Mouse (Mus musculus) myocyte (in vitro differentiated cells): ENCODE results near the gene Avpi1. TPM values are rescaled to one million over a fixed set of nuclear protein-coding genes. Genes with fewer than 3 reads are reported as not detected.
A peak's percentile ranks its signal among the peaks of the same experiment; 100 is the strongest.

ENCODE experiments used
- H3K27me3 ChIP-seq: one replicate; pipeline ENCODE4 v1.6.1; 2011; ENCODE audit not compliant: control insufficient read depth, insufficient read depth, insufficient read length
- H3K36me3 ChIP-seq: one replicate; pipeline ENCODE4 v1.6.1; 2011; ENCODE audit not compliant: control insufficient read depth, insufficient read depth
- H3K4me2 ChIP-seq: one replicate; pipeline ENCODE4 v1.6.1; 2011; ENCODE audit warnings: low read depth, control low read depth
- H3K4me3 ChIP-seq: one replicate; pipeline ENCODE4 v1.5.1; 2011; ENCODE audit warnings: mild to moderate bottlenecking, control low read depth, moderate library complexity
- H3K79me2 ChIP-seq: one replicate; pipeline ENCODE4 v1.6.1; 2011; ENCODE audit not compliant: control insufficient read depth, insufficient read depth
- H3ac ChIP-seq: one replicate; pipeline ENCODE4 v1.6.1; 2011; ENCODE audit not compliant: control insufficient read depth, insufficient read length
- CEBPB ChIP-seq: IDR thresholded peaks from 2 replicates; pipeline ENCODE4 v1.6.1; 2011; ENCODE audit warnings: mild to moderate bottlenecking, moderate library complexity; ENCODE audit not compliant: poor library complexity, insufficient read depth, severe bottlenecking
- E2F4 ChIP-seq: IDR thresholded peaks from one replicate; pipeline ENCODE4 v1.6.1; 2011; ENCODE audit warnings: mild to moderate bottlenecking, control low read depth, moderate library complexity; ENCODE audit not compliant: insufficient read depth
- MAX ChIP-seq: IDR thresholded peaks from one replicate; pipeline ENCODE4 v1.6.1; 2011; ENCODE audit warnings: low read depth, mild to moderate bottlenecking, control low read depth
- MYOD1 ChIP-seq, 3 experiments: IDR thresholded peaks; one replicate each; pipeline ENCODE4 v1.6.1; 2011; ENCODE audit warnings: control low read depth in 2 of 3, low read depth in 2 of 3, mild to moderate bottlenecking in 2 of 3, moderate library complexity in 1 of 3; ENCODE audit not compliant: insufficient read length in 2 of 3, control insufficient read depth in 1 of 3
- MYOG ChIP-seq, 3 experiments: IDR thresholded peaks; one replicate each; pipeline ENCODE4 v1.6.1; 2011; ENCODE audit warnings: control low read depth in 2 of 3, low read depth in 2 of 3, mild to moderate bottlenecking in 2 of 3; ENCODE audit not compliant: insufficient read length in 2 of 3, control insufficient read depth in 1 of 3, insufficient read depth in 1 of 3
- POLR2A ChIP-seq: IDR thresholded peaks from one replicate; pipeline ENCODE4 v1.6.1; 2011; ENCODE audit warnings: low read depth, mild to moderate bottlenecking, control low read depth, moderate library complexity; ENCODE audit not compliant: insufficient read length
- POLR2AphosphoS2 ChIP-seq: IDR thresholded peaks from one replicate; pipeline ENCODE4 v1.6.1; 2011; ENCODE audit warnings: low read depth, control low read depth; ENCODE audit not compliant: insufficient read length
- REST ChIP-seq: IDR thresholded peaks from one replicate; pipeline ENCODE4 v1.6.1; 2011; ENCODE audit warnings: mild to moderate bottlenecking, control low read depth, moderate library complexity; ENCODE audit not compliant: insufficient read depth, insufficient read length
- SRF ChIP-seq: IDR thresholded peaks from one replicate; pipeline ENCODE4 v1.6.1; 2011; ENCODE audit warnings: low read depth; ENCODE audit not compliant: control insufficient read depth, insufficient read length
- TCF12 ChIP-seq: IDR thresholded peaks from one replicate; pipeline ENCODE4 v1.6.1; 2011; ENCODE audit warnings: mild to moderate bottlenecking, control low read depth; ENCODE audit not compliant: poor library complexity, insufficient read depth, severe bottlenecking
- TCF3 ChIP-seq: IDR thresholded peaks from one replicate; pipeline ENCODE4 v1.6.1; 2011; ENCODE audit warnings: low read depth, control low read depth; ENCODE audit not compliant: insufficient read length
- USF1 ChIP-seq: IDR thresholded peaks from one replicate; pipeline ENCODE4 v1.6.1; 2011; ENCODE audit warnings: low read depth, mild to moderate bottlenecking, control low read depth, moderate library complexity
- polyA plus RNA-seq: library from polyadenylated mRNA; unstranded; fragments of >200 nt; fragmentation: generic; extraction: Trizol; gene quantifications from one replicate; pipeline ENCODE4 v1.2.1, GENCODE M21; 2012; ENCODE audit warnings: missing spikeins

Gene Avpi1
- polyA plus RNA-seq, 1 experiment = 128 TPM

- Histone ChIP-seq H3K36me3 (no peaks in the 10 kb centered on the region), H3K79me2 (peaks cover 7% of the 10 kb centered on the region), H3K4me3 (peak overlapping the region; percentile 62), H3ac (no peak overlapping the region), H3K27me3 (no peaks in the 10 kb centered on the region), H3K4me2 (peak overlapping the region; percentile 68)
- TF ChIP-seq MAX (no peak), CEBPB (no peak), TCF12 (no peak), POLR2A (no peak), MYOD1 (IDR thresholded peaks at IDR 0.05; ENCODE audit: control insufficient read depth in 1 of 3, insufficient read length in 2 of 3, low read depth in 2 of 3) (no peak), USF1 (no peak), REST (no peak)
Observed at GRCm38 (mm10) chr19:42169322-42169975, 40.6 kb upstream of the Avpi1 start.

- no peak for TF ChIP-seq CEBPB
- TF ChIP-seq TCF12 = no peak
- TF ChIP-seq USF1 = no peak
- TF ChIP-seq TCF3 = no peak
- TF ChIP-seq MAX = no peak
- no peak for TF ChIP-seq E2F4
- TF ChIP-seq MYOG (IDR thresholded peaks at IDR 0.05; ENCODE audit: control insufficient read depth in 1 of 3, insufficient read depth in 1 of 3, insufficient read length in 2 of 3, low read depth in 2 of 3) = no peak
- TF ChIP-seq REST = no peak
- no peak overlapping the region for H3K4me2 ChIP-seq
Observed at GRCm38 (mm10) chr19:42167489-42167888, 38.6 kb upstream of the Avpi1 start.

GRCm38 (mm10) chr19:42166766-42167165, 37.9 kb upstream of the Avpi1 start:
- no peaks in the 10 kb centered on the region for H3K27me3 ChIP-seq
- H3ac ChIP-seq = no peak overlapping the region
- H3K4me3 ChIP-seq = no peak overlapping the region
- H3K79me2 ChIP-seq = peaks cover 7% of the 10 kb centered on the region
- H3K36me3 ChIP-seq = no peaks in the 10 kb centered on the region
- TF ChIP-seq REST (no peak), SRF (no peak), POLR2AphosphoS2 (no peak), POLR2A (no peak), USF1 (no peak), MAX (no peak), MYOD1 (IDR thresholded peaks at IDR 0.05; ENCODE audit: control insufficient read depth in 1 of 3, insufficient read length in 2 of 3, low read depth in 2 of 3) (no peak), E2F4 (no peak), MYOG (IDR thresholded peaks at IDR 0.05; ENCODE audit: control insufficient read depth in 1 of 3, insufficient read depth in 1 of 3, insufficient read length in 2 of 3, low read depth in 2 of 3) (no peak), CEBPB (no peak), TCF12 (no peak), TCF3 (no peak)
- no peak overlapping the region for H3K4me2 ChIP-seq

More at GRCm38 (mm10) chr19:42167489-42167888, 38.6 kb upstream of the Avpi1 start:
- H3K4me3 ChIP-seq = no peak overlapping the region
- H3K27me3 ChIP-seq = no peaks in the 10 kb centered on the region
- H3K36me3 ChIP-seq = no peaks in the 10 kb centered on the region
- peaks cover 7% of the 10 kb centered on the region for H3K79me2 ChIP-seq
- no peak overlapping the region for H3ac ChIP-seq

GRCm38 (mm10) chr19:42166130-42166529, 37.3 kb upstream of the Avpi1 start:
- TF ChIP-seq REST (no peak), POLR2AphosphoS2 (no peak), E2F4 (no peak), TCF3 (no peak), CEBPB (no peak), MYOD1 (IDR thresholded peaks at IDR 0.05; ENCODE audit: control insufficient read depth in 1 of 3, insufficient read length in 2 of 3, low read depth in 2 of 3) (no peak), SRF (no peak), USF1 (no peak), POLR2A (no peak), TCF12 (no peak), MYOG (IDR thresholded peaks at IDR 0.05; ENCODE audit: control insufficient read depth in 1 of 3, insufficient read depth in 1 of 3, insufficient read length in 2 of 3, low read depth in 2 of 3) (no peak)
- no peak overlapping the region for H3K4me3 ChIP-seq

GRCm38 (mm10) chr19:42164188-42164587, 35.3 kb upstream of the Avpi1 start:
- Histone ChIP-seq H3K4me3 (no peak overlapping the region), H3K36me3 (no peaks in the 10 kb centered on the region), H3K4me2 (no peak overlapping the region), H3ac (no peak overlapping the region), H3K79me2 (no peaks in the 10 kb centered on the region), H3K27me3 (no peaks in the 10 kb centered on the region)
- TF ChIP-seq MYOG (IDR thresholded peaks at IDR 0.05; ENCODE audit: control insufficient read depth in 1 of 3, insufficient read depth in 1 of 3, insufficient read length in 2 of 3, low read depth in 2 of 3) (no peak), TCF3 (no peak), MAX (no peak), MYOD1 (IDR thresholded peaks at IDR 0.05; ENCODE audit: control insufficient read depth in 1 of 3, insufficient read length in 2 of 3, low read depth in 2 of 3) (no peak), E2F4 (no peak), USF1 (no peak), SRF (no peak), REST (no peak), POLR2AphosphoS2 (no peak), TCF12 (no peak), POLR2A (no peak), CEBPB (no peak)

More at GRCm38 (mm10) chr19:42166130-42166529, 37.3 kb upstream of the Avpi1 start:
- H3K36me3 ChIP-seq = no peaks in the 10 kb centered on the region
- no peak overlapping the region for H3ac ChIP-seq
- H3K4me2 ChIP-seq = peak overlapping the region; percentile 84
- H3K79me2 ChIP-seq = peaks cover 5% of the 10 kb centered on the region
- no peaks in the 10 kb centered on the region for H3K27me3 ChIP-seq
